Mouse (Mus musculus) heart, postnatal 36 days (tissue): Measurements from ENCODE around the gene Gm20765. TPM values are rescaled to one million over a fixed set of nuclear protein-coding genes. Genes with fewer than 3 reads are reported as not detected.
"Not testable (repeated sequence)": the region's sequence is repeated elsewhere in the genome, so short reads cannot be mapped to it uniquely, and the experiment has no call there.

Experiments
- DNase-seq, 2 experiments: peaks; one replicate each; pipeline ENCODE4 v3.0.0; 2021 to 2022
- intact Hi-C: fragments of 180-260 bp; cut with DNase I; formaldehyde crosslinking; loops from one replicate; pipeline ENCODE4 v1.15.1; 2025
- total RNA-seq, 2 experiments: library from RNA; stranded (reverse); gene quantifications; 2 replicates each; pipeline ENCODE4 v1.2.3; 2021

Gene Gm20765
- not detected for total RNA-seq

DNA sequence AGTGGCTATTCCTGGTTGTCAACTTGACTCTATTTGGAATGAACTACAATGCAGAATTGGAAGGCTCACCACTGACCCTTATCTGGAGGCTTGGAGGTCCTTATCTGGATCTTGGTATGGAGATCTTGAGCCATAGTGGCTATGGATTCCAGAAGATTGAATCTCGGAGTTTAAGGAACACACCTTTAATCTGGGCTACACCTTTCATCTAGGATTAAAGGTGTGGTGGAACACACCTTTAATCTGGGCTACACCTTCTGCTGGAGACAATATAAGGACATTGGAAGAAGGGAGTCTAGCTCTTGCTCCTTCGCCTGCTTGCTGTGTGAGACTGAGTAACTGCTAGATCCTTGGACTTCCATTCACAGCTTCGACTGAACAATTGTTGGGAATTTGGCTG, at the start of gene Gm20765:
TSS of gene Gm20765 (plus strand) at position 301 of the 400 bp plus-strand sequence.
- intact Hi-C loops, DNase-seq: not testable (repeated sequence)

DNA sequence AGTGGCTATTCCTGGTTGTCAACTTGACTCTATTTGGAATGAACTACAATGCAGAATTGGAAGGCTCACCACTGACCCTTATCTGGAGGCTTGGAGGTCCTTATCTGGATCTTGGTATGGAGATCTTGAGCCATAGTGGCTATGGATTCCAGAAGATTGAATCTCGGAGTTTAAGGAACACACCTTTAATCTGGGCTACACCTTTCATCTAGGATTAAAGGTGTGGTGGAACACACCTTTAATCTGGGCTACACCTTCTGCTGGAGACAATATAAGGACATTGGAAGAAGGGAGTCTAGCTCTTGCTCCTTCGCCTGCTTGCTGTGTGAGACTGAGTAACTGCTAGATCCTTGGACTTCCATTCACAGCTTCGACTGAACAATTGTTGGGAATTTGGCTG, 42.6 kb upstream of the Gm20765 start, which contains the start of gene Gm21293:
TSS of gene Gm21293 (plus strand) at position 301 of the 400 bp plus-strand sequence.
- DNase-seq: not testable (repeated sequence)

DNA sequence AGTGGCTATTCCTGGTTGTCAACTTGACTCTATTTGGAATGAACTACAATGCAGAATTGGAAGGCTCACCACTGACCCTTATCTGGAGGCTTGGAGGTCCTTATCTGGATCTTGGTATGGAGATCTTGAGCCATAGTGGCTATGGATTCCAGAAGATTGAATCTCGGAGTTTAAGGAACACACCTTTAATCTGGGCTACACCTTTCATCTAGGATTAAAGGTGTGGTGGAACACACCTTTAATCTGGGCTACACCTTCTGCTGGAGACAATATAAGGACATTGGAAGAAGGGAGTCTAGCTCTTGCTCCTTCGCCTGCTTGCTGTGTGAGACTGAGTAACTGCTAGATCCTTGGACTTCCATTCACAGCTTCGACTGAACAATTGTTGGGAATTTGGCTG, 34.1 kb upstream of the Gm20765 start, which contains the start of gene Gm6763:
TSS of gene Gm6763 (plus strand) at position 301 of the 400 bp plus-strand sequence.
- intact Hi-C loops, DNase-seq: not testable (repeated sequence)

More for the DNA sequence above, 42.6 kb upstream of the Gm20765 start, which contains the start of gene Gm21293:
- intact Hi-C loops: not testable (repeated sequence)

DNA sequence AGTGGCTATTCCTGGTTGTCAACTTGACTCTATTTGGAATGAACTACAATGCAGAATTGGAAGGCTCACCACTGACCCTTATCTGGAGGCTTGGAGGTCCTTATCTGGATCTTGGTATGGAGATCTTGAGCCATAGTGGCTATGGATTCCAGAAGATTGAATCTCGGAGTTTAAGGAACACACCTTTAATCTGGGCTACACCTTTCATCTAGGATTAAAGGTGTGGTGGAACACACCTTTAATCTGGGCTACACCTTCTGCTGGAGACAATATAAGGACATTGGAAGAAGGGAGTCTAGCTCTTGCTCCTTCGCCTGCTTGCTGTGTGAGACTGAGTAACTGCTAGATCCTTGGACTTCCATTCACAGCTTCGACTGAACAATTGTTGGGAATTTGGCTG, 25.6 kb upstream of the Gm20765 start, which contains the start of gene Gm8764:
TSS of gene Gm8764 (plus strand) at position 301 of the 400 bp plus-strand sequence.
- intact Hi-C loops, DNase-seq: not testable (repeated sequence)

DNA sequence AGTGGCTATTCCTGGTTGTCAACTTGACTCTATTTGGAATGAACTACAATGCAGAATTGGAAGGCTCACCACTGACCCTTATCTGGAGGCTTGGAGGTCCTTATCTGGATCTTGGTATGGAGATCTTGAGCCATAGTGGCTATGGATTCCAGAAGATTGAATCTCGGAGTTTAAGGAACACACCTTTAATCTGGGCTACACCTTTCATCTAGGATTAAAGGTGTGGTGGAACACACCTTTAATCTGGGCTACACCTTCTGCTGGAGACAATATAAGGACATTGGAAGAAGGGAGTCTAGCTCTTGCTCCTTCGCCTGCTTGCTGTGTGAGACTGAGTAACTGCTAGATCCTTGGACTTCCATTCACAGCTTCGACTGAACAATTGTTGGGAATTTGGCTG, 17.1 kb upstream of the Gm20765 start, which contains the start of gene Gm21304:
TSS of gene Gm21304 (plus strand) at position 301 of the 400 bp plus-strand sequence.
- intact Hi-C loops, DNase-seq: not testable (repeated sequence)

DNA sequence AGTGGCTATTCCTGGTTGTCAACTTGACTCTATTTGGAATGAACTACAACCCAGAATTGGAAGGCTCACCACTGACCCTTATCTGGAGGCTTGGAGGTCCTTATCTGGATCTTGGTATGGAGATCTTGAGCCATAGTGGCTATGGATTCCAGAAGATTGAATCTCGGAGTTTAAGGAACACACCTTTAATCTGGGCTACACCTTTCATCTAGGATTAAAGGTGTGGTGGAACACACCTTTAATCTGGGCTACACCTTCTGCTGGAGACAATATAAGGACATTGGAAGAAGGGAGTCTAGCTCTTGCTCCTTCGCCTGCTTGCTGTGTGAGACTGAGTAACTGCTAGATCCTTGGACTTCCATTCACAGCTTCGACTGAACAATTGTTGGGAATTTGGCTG, 8.6 kb upstream of the Gm20765 start, which contains the start of gene Gm21312:
TSS of gene Gm21312 (plus strand) at position 301 of the 400 bp plus-strand sequence.
- intact Hi-C loops, DNase-seq: not testable (repeated sequence)

DNA sequence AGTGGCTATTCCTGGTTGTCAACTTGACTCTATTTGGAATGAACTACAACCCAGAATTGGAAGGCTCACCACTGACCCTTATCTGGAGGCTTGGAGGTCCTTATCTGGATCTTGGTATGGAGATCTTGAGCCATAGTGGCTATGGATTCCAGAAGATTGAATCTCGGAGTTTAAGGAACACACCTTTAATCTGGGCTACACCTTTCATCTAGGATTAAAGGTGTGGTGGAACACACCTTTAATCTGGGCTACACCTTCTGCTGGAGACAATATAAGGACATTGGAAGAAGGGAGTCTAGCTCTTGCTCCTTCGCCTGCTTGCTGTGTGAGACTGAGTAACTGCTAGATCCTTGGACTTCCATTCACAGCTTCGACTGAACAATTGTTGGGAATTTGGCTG, 8.4 kb downstream of the Gm20765 start, which contains the start of gene Gm4340:
TSS of gene Gm4340 (plus strand) at position 301 of the 400 bp plus-strand sequence.
- DNase-seq, intact Hi-C loops: not testable (repeated sequence)

DNA sequence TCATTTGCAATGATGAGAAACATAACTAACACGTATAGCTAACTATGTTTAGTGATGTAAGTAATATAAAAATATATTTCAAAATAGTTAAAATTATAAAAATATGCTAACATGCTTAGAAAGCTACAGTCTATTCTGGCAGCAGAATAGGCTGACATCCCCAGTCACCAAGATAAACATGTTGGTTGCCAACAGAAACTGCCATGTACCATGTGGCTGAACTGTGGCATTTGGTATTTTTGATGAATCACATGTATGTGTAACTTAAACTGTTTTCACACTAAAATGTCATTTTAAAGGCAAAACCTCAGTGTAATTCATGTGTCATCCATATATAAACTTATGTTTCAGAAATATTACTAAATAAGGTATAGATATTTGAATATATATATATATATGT, 24.3 kb downstream of the Gm20765 start:
- intact Hi-C loops: no loop called here
- no peak for DNase-seq

DNA sequence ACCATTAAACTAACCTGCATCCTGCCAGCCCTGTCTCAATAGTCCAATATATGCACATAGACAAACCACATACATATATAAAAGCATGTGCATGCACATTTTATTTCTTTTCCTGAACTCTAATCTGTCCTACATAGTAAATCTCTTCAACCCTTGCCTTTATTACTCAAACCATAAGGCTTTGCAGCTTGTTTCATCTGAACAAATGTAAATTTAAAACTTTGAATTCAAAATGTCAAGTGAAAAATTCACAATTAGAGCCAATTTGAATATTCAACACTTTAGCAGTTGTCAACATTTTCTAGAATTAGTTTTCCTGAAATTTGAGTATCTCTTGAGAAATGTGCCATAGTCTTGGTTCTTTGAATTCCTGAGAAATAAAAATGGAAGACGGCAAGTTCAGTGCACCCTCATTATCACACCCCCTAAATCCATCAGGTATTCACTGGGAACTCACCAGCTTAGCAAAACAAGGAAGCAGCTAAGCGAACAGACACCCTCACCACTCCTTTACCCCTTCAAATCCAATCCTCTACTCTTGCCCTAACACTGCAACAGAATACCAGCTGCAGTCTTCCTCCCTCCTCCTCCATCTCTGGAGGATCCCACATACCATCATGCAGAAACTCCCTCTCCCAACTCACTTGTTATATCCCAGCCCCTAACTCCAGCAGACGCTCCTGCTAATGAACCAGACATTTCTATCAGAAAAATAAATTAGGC, 25.1 kb downstream of the Gm20765 start:
- intact Hi-C loops: no loop called here
- DNase-seq: no peak

DNA sequence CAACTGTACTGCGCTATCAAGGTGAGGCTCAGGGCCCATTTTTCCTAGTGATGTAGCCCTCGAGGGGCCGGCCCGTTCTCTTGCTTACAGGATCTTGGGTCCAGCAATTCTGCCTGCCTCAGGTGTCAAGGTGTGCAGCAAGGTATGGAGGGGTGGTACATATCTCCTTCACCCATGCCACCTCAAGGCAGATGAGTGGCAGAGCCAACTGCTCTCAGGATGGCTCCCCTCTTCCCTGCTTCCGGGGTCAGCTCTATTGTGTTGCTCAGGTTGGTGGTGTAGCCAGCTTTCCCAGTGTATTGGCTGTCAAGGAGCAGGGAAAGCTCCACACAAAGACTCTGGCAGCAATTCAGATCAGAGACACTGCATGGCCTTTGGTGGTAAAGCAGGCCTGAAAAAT, 29.2 kb downstream of the Gm20765 start:
- no peak for DNase-seq
- intact Hi-C loops: no loop called here

DNA sequence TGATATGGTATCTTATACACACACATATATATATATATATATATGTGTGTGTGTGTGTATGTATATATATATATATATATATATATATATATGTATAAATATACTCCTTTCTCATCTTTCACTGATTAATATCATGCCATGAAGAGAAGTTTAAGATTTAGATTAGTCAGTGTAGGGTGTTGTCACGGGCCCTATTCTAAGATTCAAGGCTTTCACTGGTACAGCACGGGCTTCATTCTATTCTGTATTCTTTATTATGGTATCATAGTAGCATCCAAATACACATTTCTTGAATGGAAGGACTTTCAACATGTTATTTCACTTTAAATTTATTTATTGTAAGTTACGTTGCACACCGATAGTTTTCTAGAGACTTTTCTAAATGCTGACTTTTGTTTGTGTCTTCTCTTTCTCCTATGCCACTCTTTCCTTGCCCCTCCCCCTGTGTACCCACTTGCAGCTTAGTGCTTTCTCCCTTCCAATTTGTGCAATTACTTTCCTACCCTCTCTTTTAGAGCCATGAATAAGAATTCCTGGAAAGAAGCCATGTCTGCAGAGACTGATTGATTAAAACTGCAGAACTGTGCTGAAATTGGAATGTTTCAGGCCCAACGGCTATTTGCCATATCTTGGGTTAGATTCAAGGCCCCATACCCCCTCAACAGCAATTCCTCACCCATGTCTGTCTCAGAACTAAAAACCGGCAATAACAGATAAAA, 35.1 kb downstream of the Gm20765 start:
- no peak for DNase-seq
- intact Hi-C loops: no loop called here

Other genes starting within 250 kb of the Gm20765 start
- gene Gm21293, start 42.5 kb upstream of the Gm20765 start, total RNA-seq: not detected
- not detected for gene Gm6763, start 34.0 kb upstream of the Gm20765 start, total RNA-seq
- gene Gm8764, start 25.5 kb upstream of the Gm20765 start, total RNA-seq: not detected
- gene Gm21304, start 17.0 kb upstream of the Gm20765 start, total RNA-seq: not detected
- gene Gm21312, start 8.5 kb upstream of the Gm20765 start, total RNA-seq: not detected
- not detected for gene Gm4340, start 8.5 kb downstream of the Gm20765 start, total RNA-seq